Mouse (Mus musculus) cortical plate, adult 2 months (tissue): ENCODE data around the gene Ano9.

ENCODE experiments used
- CTCF ChIP-seq: fragments of 200-500 bp; IDR thresholded peaks from 2 replicates; pipeline ENCODE4 v1.5.1; 2011; ENCODE audit warnings: mild to moderate bottlenecking, control low read depth, low read length; ENCODE audit not compliant: insufficient read depth; ENCODE audit errors: extremely low read depth
- POLR2A ChIP-seq: fragments of 200-500 bp; IDR thresholded peaks from 2 replicates; pipeline ENCODE4 v1.6.1; 2011; ENCODE audit warnings: mild to moderate bottlenecking, low read length, control low read depth; ENCODE audit not compliant: insufficient read depth; ENCODE audit errors: extremely low read depth

GRCm38 (mm10) chr7:141145403-141145802, 27.8 kb upstream of the Ano9 start:
- TF ChIP-seq CTCF (no peak), POLR2A (no peak)
